Mouse (Mus musculus): ENCODE measurements at regions not wholly inside any gene's neighbourhood (a gene's known extent, or its start where the extent isn't known, plus 50 kb on each side); places are given as distances from the start of the nearest gene placed in this dataset.

DNA sequence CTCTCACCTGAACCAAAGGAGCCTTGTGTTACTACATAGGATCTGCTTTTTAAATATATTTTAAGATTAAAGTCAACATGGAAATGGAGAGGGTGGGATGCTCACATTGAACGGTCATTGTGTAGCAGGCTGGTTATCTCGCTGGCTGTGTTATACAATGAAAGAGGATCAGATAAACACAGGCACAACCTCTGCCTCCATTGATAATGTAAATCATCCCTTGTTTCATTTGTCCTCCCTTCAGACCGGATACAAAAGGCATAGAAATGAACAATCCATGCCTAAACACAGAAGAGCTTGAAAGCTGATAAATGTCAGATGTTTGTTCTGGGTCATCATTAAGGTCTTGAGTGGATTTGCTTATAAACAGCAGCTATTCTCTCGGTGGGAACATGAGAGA, 458.9 kb upstream of the Smim15 start:
- TF ChIP-seq CTCF (IDR thresholded peaks at IDR 0.05; ENCODE audit: borderline replicate concordance, extremely low read depth, insufficient read depth, insufficient read length) (no peak), POLR2A (IDR thresholded peaks at IDR 0.05; ENCODE audit: borderline replicate concordance, extremely low read depth, insufficient read depth, insufficient read length, poor library complexity, severe bottlenecking) (no peak)

All from brain, embryonic 14.5 days (tissue).